Mouse (Mus musculus): Measurements from ENCODE around the gene Neu1.
A peak's percentile ranks its signal among the peaks of the same experiment; 100 is the strongest.
"Not testable (repeated sequence)": the region's sequence is repeated elsewhere in the genome, so short reads cannot be mapped to it uniquely, and the experiment has no call there.

Gene Neu1

DNA sequence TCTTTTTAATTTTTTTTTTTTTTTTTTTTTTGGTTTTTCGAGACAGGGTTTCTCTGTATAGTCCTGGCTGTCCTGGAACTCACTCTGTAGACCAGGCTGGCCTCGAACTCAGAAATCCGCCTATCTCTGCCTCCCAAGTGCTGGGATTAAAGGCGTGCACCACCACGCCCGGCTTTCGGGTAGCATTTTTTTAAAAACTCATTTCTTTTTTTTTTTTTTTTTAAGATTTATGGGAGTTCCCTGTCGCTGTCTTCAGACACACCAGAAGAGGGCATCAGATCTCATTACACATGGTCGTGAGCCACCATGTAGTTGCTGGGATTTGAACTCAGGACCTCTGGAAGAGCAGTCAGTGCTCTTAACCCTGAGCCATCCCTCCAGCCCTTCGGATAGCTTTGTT, 29.1 kb upstream of the Neu1 start:
- not testable (repeated sequence) for DNase-seq (ENCODE audit: low spot score in 2 of 2)

DNA sequence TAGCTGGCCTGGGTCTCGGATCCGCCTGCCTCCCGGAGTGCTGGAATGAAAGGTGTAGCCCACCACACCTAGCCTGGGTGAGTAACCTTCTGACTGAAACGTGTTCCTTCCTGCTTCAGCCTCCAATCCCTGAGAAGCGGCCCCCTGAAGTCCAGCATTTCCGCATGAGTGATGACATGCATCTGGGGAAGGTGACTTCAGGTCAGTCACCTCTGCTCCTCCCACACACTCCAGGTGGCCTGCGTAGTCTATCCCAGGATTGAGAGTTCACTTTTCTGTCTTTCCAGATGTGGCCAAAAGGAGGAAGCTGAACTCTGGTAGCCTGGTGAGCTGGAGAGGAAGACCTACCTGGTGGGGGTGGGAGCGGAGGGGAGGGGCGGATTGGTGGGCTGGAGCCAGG, 28.2 kb upstream of the Neu1 start:
- DNase-seq (ENCODE audit: low spot score in 2 of 2) = no peak

DNA sequence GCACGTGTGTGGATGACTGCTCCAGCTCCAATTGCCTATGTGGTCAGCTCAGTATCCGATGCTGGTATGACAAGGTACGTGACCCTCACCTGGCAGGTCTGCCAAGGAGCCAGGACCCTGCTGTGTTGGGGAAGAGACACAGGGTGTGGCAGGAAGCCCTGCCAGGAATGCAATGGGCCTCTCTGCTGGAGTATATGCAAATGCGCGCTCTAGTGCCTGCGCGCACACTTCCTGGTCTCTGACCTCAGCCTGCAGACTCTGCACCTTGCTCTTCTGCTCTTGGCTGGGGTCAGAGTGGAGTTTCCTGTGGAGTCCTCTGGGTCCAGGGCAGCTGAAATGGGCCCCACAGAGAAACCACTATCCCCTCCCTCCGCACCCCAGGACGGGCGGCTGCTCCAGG, 20.1 kb upstream of the Neu1 start:
- DNase-seq (ENCODE audit: low spot score in 2 of 2) = no peak

DNA sequence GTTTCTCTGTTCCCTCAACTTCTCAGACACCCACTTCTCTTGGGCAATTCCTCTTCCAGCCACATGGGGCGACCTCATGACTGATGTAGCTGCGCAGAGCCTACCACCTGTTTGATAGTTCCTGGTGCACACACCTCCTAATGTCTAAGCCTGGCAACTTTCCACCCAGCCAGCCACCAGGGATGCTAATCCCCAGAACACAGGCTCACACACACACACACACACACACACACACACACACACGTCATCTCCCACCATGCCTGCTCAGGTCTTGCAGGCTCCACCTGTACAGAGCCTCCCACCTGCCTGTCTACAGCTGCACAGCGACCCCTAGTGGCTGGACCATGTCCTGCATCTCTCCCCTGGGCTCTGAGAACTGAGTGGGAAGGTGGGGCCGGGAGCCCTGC, 19.1 kb upstream of the Neu1 start:
- DNase-seq (ENCODE audit: low spot score in 2 of 2) = peak; percentile 36 to 60

DNA sequence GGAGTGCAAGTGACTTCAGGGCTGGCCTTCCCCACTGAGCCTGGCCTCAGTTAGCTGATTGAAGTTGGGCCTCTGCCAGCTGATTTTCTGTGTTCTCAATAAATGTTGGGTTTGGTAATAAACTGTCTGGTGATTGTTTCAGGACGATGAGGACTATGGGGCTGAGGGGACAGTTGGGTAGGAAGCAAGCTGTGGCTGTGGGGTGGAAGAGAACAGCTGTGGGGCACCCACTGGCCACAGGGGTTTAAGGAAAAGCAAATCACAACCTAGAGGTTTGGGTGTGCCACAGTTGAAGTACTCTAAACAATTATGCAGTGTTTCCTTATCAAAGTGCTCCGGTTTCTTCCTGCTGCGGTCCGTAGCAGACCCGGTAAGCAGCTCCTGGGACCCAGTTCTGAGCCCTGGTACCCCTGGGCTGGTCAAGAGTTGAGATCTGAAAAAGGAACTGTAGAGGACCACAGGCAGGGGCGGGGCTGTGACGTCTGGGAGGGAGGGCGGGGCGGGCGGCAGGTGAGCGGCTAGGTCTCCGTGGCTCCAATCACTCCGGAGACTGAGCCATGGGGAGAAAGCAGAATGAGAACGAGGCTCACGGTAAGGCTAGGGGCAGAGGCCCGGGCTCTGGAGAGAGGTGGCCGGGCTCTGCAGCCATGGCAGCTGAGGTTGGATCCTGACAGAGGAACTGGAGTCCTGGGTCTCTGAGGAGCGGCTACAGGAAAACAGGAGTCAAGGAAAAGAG, 17.0 kb upstream of the Neu1 start, which contains the start of gene Slc44a4:
Slc44a4 (plus strand) TSS at position 537 of the 736 bp plus-strand sequence.
- DNase-seq (ENCODE audit: low spot score in 2 of 2) = no peak

DNA sequence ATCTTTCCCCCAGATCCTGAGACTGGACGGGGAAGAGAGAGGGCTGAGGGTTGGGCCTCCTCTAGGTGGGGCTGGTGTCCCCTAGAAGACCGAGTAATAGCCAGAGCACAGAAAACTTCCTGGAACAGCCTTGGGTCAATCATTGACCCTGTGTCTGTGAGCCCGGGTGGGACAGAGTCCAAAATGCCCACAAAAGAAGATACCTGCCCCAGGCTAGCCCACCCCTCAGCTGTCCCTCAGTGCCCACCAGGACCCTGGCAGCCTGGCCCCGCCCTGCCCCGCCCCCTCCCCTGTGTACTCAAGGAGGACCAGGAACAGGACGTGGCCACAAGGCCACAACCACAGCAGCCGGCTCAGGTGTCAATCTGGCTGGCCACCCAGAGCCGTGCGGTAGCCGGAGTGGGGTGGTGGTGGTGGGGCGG, 15.6 kb upstream of the Neu1 start:
- DNase-seq (ENCODE audit: low spot score in 2 of 2) = no peak

DNA sequence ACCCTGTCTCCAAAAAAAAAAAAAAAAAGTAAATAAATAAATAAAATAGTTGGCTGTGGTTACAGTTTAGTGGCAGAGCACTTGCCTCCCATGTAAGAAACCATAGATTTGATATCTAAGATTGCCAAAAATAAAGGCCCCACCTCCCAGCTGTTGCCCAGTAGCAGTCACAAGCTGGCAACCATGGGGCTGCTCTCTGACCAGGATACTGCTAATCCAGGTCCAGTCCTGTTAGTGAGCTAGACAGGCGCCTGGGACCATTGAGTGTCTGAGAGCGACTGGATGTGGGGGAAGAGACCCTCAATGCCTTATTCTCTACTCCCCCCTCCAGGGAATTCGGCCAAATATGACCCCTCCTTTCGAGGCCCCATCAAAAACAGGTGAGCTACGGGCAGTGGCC, 14.7 kb upstream of the Neu1 start:
- no peak for DNase-seq (ENCODE audit: low spot score in 2 of 2)

DNA sequence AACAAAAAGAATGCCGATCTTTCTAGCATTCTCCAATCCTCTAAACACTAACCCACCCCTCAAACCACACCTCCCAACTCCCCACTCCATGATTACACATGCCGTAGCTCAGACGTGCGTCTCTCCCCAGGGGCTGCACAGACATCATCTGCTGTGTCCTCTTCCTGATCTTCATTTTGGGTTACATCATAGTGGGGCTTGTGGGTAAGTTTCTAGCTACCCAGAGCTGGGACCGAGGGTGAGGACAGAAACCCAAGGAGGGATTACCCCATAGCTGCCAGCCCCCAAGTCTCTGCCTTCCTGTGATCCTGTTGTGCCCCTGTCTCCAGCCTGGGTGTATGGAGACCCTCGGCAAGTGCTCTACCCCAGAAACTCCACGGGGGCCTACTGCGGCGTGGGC, 13.9 kb upstream of the Neu1 start:
- no peak for DNase-seq (ENCODE audit: low spot score in 2 of 2)

DNA sequence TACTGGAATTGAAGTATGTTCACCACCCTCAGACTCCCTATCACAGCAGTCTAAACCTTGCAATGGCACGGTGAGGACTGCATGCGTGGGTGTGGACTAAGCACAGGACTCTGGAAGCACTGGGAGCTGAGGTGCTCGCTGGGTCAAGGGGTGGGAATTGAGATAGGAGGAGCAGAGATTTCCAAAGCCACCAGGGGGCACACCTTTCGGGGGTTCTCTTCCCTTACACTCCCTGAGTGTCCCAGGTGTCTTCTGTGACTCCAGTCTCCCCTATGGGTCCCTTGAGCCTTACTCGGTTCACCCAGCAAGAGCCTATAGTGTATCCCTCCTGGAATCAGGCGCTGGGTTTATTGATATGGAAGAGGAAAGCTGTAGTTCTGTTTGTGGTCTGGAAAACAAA, 8.1 kb upstream of the Neu1 start:
- no peak for DNase-seq (ENCODE audit: low spot score in 2 of 2)

DNA sequence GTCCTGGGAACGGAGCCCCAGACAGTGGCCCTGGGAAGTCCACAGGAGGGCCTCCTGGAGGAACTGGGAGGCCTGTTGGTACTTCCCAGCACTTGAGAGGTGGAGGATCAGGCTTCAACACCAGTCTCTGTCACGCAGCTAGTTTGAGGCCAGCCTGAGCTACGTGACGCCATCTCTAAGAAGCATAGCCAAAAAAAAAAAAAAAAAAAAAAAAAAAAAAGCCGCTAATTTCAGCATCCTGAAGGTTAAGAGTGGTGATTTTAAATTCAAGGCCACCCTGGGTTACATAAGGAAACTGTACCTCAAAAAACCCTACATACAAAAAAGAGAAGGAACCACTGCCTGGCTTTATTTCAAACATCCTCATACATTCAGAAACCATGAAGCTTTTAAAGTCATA, 6.8 kb upstream of the Neu1 start:
- no peak for DNase-seq (ENCODE audit: low spot score in 2 of 2)

DNA sequence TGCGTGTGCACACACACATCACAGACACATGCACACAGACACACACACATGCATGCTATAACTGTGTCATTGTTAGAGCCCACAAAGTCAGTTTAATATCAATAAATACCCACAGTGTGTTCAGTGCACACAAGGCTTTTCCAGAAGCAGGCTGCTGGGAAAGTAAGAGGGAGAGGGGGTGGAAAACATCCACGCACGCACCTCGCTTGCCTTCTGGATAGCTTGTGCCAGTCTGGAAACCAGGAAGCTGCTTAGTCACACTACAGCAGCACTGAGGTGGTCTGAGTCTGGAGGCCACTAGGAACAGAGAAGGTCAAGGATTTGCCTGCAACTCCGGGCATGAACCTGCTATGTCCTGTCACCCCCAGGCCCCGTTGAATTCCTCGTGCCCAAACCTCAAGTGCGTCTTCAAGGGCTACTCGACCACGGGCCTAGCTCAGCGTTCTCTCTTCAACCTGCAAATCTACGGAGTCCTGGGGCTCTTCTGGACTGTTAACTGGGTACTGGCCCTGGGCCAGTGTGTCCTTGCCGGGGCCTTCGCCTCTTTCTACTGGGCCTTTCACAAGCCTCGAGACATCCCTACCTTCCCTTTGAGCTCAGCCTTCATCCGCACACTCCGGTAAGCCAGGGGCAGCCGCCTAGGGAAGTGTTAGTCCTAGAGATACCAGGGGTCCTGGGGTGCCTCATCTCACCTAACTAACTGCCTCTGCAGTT, 3.6 kb upstream of the Neu1 start:
- no peak for DNase-seq (ENCODE audit: low spot score in 2 of 2)

DNA sequence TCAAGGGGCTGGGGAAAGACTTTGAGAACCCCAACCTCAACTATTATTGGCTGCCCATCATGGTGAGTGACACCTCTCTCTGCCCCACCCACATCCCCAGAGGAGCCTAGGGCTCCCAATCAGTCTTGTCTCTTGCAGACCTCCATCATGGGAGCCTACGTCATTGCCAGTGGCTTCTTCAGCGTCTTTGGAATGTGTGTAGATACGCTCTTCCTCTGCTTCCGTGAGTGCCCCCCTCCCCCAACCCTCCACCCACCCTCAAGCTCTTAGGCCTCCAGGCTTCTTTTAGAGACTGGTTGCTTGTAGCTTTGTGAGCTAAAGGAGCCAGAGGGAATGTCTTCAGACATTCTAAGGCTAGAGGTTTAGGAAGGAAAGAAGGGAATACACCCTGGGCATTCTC, 2.2 kb upstream of the Neu1 start:
- no peak for DNase-seq (ENCODE audit: low spot score in 2 of 2)

DNA sequence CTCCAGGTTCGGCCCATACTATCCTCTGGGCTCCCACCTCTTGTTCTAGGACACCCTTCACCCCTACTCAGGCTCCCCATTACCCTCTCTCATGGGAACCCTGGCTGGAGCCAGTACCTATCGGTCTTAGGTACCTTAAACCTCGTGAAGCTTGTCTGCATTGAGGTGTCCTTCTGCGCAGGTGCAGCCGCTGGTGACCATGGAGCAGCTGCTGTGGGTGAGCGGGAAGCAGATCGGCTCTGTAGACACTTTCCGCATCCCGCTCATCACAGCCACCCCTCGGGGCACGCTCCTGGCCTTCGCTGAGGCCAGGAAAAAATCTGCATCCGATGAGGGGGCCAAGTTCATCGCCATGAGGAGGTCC, 664 bp downstream of the Neu1 start:
- DNase-seq (ENCODE audit: low spot score in 2 of 2) = peak in 1 of 2 experiments; percentile 31

DNA sequence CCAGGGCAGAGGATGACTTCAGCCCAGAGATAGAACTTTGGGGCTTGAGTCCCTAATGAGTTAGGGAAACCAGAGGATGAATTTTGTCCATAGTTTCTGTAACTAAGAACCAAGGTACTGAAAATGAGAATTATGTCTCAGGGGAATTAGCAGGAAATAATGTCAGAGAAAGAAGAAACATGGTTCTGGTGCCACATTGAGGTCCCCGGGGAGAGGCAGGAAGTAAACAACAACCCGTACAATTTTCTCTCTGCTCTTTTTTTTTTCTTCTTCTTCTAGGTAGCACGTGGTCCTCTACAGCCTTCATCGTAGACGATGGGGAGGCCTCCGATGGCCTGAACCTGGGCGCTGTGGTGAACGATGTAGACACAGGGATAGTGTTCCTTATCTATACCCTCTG, 1.2 kb downstream of the Neu1 start:
- no peak for DNase-seq (ENCODE audit: low spot score in 2 of 2)

DNA sequence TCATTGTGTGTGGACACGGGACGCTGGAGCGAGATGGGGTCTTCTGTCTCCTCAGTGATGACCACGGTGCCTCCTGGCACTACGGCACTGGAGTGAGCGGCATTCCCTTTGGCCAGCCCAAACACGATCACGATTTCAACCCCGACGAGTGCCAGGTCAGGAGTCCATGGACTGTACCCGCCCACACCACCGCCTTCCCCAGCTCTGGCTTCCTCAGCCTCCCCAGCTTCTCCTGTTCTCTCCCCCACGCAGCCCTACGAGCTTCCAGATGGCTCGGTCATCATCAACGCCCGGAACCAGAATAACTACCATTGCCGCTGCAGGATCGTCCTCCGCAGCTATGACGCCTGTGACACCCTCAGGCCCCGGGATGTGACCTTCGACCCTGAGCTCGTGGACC, 3.0 kb downstream of the Neu1 start:
- no peak for DNase-seq (ENCODE audit: low spot score in 2 of 2)

DNA sequence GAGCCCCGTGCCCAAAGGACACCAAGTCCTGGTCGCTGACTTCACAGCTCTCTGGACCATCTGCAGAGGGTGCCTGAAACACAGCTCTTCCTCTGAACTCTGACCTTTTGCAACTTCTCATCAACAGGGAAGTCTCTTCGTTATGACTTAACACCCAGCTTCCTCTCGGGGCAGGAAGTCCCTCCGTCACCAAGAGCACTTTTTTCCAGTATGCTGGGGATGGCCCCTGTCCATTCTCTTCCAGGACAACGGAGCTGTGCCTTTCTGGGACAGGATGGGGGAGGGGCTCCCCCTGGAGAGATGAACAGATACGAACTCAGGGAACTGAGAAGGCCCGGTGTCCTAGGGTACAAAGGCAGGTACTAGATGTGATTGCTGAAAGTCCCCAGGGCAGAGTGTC, 3.8 kb downstream of the Neu1 start:
- DNase-seq (ENCODE audit: low spot score in 2 of 2) = no peak

DNA sequence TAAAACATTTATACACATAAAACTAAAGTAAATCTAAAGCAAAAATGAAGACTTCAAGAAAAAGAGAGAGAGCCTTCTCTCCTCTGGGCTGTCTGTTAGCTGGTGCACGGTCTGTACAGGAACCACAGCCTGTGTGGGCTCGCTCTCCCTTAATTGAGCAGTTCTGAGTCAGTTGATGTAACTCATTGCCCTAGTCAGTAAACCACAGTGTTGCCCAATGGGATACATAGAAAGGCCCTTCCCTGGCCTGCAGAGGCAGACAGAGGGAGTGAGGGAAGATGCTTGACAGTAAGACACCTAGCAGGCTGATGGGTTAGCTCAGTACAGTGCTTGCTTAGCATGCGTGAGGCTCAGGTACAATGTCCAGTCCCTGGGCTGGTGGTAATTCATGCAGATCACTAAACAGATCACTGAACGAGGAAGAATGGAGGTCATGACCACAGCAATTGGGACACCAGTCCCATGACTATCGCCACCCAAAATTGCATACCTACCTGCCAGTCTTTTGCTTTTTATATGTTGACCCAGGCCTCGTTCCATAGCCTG, 7.0 kb downstream of the Neu1 start:
- no peak for DNase-seq (ENCODE audit: low spot score in 2 of 2)

DNA sequence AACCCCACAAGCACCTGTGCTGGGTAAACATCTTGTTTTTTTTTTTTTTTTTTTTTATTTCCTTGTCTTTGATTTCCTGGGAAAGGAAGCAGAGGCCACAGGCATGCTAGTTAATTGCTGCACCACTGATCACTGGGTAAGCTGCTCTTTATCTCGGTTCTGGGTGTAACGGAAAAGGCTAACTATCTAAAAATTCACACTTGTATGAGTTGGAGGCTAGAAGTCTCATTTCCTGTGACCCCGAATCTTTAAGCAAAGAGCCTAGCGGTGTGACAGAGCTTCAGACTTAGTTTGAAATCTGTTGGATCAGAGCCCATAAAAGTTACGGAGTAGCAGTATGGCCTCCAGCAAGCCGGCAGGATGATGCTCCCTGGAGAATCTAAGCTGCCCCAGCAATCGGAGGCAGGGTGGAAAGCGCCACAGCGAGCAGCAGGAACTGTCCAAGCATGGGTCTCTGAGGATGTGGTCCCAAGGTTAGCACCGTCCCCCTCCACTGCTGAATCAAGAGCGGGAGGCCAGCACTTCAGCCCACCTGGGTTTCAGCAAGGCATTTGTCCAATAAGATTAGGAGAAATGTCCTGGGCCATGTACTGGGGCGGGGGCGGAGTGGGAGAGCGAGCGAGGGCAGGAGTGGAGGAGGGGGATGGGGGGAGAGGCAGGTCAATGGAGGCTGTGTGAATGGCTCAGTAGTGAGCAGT, 10.4 kb downstream of the Neu1 start:
- no peak for DNase-seq (ENCODE audit: low spot score in 2 of 2)

DNA sequence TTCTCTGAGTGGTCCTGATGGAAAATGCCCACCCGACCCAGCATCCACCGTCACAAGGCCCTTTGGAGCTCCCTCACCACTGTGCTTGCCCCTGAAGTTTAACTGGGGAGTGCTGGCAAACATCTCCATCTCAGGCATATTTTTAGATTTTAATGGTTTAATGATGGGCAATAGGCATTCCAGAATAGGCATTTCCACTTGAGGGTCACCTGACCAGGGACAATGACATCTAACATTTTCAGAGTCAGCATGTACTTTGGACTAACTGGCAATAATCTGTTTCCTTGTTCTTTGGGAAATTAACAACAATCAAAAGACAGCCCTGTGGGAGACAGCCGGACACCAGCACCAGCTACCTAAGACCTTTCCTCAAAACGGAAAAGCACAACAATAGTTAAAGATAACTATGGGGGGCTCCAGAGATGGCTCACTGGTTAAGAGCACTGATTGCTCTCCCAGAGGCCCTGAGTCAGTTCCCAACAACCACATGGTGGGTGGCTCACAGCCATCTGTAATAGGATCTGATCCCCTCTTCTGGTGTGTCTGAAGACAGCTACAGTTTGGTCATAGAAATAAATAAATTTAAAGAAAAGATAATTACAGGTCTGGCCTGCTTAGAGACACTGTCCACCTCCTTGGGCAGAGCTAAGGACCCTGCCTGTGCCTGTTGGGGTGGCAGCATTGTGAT, 12.2 kb downstream of the Neu1 start:
- DNase-seq (ENCODE audit: low spot score in 2 of 2) = no peak

DNA sequence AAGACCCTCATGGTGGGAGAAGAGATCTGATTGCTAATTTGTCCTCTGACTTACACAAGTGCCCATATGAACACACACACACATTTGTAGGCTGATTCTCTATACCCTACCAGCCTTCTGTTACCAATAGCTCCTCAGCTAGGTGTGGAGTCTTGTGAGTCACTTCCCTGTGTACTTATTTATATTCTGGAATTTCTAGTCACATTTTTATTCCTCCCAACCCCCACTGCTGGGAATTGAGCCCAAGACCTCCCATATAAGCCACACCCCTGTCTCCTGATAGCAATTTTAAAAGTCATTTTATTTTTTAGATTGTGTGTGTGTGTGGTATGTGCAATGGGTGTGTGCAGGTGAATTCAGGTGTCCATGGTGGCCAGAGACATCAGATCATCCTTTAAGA, 13.3 kb downstream of the Neu1 start:
- no peak for DNase-seq (ENCODE audit: low spot score in 2 of 2)

DNA sequence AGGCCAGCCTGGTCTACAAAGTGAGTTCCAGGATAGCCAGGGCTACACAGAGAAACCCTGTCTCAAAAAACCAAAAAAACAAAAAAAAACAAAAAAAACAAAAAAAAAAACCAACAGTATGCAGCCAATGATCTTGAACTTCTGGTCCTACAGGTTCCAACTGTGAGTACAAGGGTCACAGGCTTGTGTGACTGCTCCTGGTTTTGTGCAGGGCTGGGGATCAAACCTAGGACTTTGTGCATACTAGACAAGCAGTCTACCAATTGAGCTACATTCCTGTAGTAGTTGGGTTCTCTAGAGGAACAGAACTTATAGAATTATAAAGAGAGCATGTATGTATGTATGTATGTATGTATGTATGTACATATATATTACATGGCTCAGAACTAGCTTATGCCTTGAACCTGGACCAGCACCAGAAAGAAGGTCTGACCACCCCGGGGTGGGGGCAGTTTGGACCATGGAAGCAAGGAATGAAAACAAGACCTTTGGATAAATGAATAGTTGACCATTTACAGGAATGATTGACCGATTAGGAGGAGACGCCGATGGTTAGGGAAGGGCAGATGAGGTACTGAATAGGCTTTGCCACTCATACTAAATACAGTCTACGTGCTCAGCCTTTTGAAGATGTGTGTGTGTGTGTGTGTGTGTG, 15.6 kb downstream of the Neu1 start:
- no peak for DNase-seq (ENCODE audit: low spot score in 2 of 2)

DNA sequence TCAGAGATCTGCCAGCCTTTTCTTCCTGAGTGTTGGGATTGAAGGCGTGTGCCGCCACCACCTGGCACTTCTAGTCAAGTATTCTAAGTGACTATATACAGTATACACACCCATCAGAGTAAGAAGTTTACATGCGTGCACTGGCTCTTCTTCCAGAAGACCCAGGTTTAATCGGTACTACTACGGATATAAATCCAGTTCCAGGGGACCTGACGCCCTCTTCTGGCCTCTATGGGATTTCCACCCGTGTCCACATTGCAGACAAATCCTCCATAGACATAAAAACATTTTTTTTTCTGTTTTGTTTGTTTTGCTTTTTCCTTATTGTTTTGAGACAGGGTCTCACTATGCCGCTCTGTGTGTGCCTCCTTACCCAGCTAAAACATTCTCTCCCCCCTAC, 16.6 kb downstream of the Neu1 start:
- DNase-seq (ENCODE audit: low spot score in 2 of 2) = no peak
